Mouse (Mus musculus): Measurements from ENCODE around the gene Met. TPM values are rescaled to one million over a fixed set of nuclear protein-coding genes. Genes with fewer than 3 reads are reported as not detected.

The Met gene
- polyA plus RNA-seq, 1 experiment = 0.35 TPM

DNA sequence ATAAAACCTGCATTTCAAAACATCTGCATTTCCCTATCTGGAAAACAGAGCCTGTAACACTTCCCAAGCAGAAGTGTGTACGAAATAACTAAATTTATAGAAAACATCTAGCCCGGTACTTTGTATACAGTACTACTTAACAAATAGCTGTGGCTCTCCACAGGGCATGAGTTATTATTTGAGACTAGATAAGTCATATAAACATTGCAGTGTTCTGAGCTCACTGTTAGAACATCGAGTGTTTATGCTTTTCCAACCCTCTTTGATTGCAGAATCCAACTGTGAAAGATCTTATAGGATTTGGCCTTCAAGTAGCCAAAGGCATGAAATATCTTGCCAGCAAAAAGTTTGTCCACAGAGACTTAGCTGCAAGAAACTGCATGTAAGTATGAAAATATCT lies 98.3 kb downstream of the Met start:
- H3K4me1 ChIP-seq (ENCODE audit: control insufficient read depth, insufficient read depth, low read length) = no peaks in the 10 kb centered on the region
- H3K27me3 ChIP-seq (ENCODE audit: control insufficient read depth, insufficient read depth, low read length) = no peaks in the 10 kb centered on the region
- TF ChIP-seq CTCF (IDR thresholded peaks at IDR 0.05; ENCODE audit: control insufficient read depth, insufficient read depth, insufficient replicate concordance, low read depth, low read length) (no peak), POLR2A (IDR thresholded peaks at IDR 0.05; ENCODE audit: control insufficient read depth, low read depth, low read length) (no peak)
- no peaks in the 10 kb centered on the region for H3K36me3 ChIP-seq (ENCODE audit: control insufficient read depth, insufficient read depth, low read length)
- no peak overlapping the region for H3K4me3 ChIP-seq (ENCODE audit: control insufficient read depth, low read depth, low read length)
- no peak overlapping the region for H3K27ac ChIP-seq (ENCODE audit: control insufficient read depth, insufficient read depth, low read depth, low read length)

- Histone ChIP-seq H3K27ac (ENCODE audit: control insufficient read depth, insufficient read depth, low read depth, low read length) (no peak overlapping the region), H3K4me3 (ENCODE audit: control insufficient read depth, low read depth, low read length) (no peak overlapping the region), H3K27me3 (ENCODE audit: control insufficient read depth, insufficient read depth, low read length) (no peaks in the 10 kb centered on the region), H3K36me3 (ENCODE audit: control insufficient read depth, insufficient read depth, low read length) (no peaks in the 10 kb centered on the region), H3K4me1 (ENCODE audit: control insufficient read depth, insufficient read depth, low read length) (no peaks in the 10 kb centered on the region)
- TF ChIP-seq CTCF (IDR thresholded peaks at IDR 0.05; ENCODE audit: control insufficient read depth, insufficient read depth, insufficient replicate concordance, low read depth, low read length) (no peak), POLR2A (IDR thresholded peaks at IDR 0.05; ENCODE audit: control insufficient read depth, low read depth, low read length) (no peak)
Observed at GRCm38 (mm10) chr6:17562472-17563088, 99.0 kb downstream of the Met start.

DNA sequence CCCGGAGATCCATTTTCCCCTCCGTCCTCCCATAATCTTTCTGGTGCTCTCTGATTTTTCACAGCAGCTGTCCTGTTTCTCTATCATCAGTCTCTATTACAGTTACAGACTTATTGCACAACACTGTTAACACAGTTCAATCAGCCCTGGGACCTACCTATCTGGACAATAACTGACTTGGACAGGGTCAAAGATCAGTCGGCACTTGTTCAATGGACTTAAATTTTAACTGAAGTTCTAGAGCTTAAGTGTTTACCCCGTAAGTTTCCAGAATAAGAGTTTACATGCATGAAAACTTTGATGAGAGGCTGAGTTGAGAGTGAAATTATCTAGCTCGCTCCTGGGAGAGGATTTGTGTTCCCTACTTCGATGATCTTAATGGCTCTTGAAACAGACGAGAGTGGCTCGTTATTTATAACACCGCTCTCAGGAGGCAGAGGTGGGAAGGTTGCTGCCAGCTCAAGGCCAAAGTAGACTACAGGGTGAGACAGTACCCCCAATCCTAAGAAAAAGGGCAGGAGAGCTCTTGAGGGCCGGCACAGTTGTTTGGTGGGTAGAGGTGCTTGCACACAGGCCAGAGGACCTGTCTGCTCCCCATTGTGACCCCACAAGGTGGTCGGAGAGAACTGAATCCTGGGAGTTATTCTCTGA lies 105.2 kb downstream of the Met start:
- Histone ChIP-seq H3K4me3 (ENCODE audit: control insufficient read depth, low read depth, low read length) (no peak overlapping the region), H3K27ac (ENCODE audit: control insufficient read depth, insufficient read depth, low read depth, low read length) (no peak overlapping the region), H3K27me3 (ENCODE audit: control insufficient read depth, insufficient read depth, low read length) (no peaks in the 10 kb centered on the region), H3K4me1 (ENCODE audit: control insufficient read depth, insufficient read depth, low read length) (no peaks in the 10 kb centered on the region), H3K36me3 (ENCODE audit: control insufficient read depth, insufficient read depth, low read length) (no peaks in the 10 kb centered on the region)
- no peak for TF ChIP-seq POLR2A (IDR thresholded peaks at IDR 0.05; ENCODE audit: control insufficient read depth, low read depth, low read length)
- TF ChIP-seq CTCF (IDR thresholded peaks at IDR 0.05; ENCODE audit: control insufficient read depth, insufficient read depth, insufficient replicate concordance, low read depth, low read length) = no peak

GRCm38 (mm10) chr6:17573227-17573626 lies 109.6 kb downstream of the Met start:
- no peaks in the 10 kb centered on the region for H3K36me3 ChIP-seq (ENCODE audit: control insufficient read depth, insufficient read depth, low read length)
- no peak overlapping the region for H3K4me3 ChIP-seq (ENCODE audit: control insufficient read depth, low read depth, low read length)
- TF ChIP-seq POLR2A (IDR thresholded peaks at IDR 0.05; ENCODE audit: control insufficient read depth, low read depth, low read length) (no peak), CTCF (IDR thresholded peaks at IDR 0.05; ENCODE audit: control insufficient read depth, insufficient read depth, insufficient replicate concordance, low read depth, low read length) (no peak)
- no peak overlapping the region for H3K27ac ChIP-seq (ENCODE audit: control insufficient read depth, insufficient read depth, low read depth, low read length)
- H3K4me1 ChIP-seq (ENCODE audit: control insufficient read depth, insufficient read depth, low read length) = no peaks in the 10 kb centered on the region
- H3K27me3 ChIP-seq (ENCODE audit: control insufficient read depth, insufficient read depth, low read length) = no peaks in the 10 kb centered on the region

DNA sequence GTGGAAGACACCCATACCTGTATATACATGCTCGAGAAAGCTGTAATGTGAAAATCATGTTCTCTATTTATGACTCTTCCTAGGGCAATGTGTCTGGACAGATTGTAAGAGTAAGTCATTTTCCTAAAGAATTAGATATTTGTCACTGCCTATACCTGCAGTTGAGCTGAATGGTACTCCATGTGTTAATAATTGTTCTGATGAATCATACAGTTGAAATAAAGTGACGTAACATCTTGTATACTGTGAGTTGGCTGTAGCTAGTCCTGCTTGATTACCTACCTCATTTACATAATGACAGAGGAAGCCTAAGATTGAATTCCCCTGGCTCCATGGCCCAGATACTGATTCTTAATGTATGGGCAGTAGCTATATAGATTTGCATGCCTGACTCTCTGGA lies 110.1 kb downstream of the Met start:
- TF ChIP-seq POLR2A (IDR thresholded peaks at IDR 0.05; ENCODE audit: control insufficient read depth, low read depth, low read length) (no peak), CTCF (IDR thresholded peaks at IDR 0.05; ENCODE audit: control insufficient read depth, insufficient read depth, insufficient replicate concordance, low read depth, low read length) (no peak)
- Histone ChIP-seq H3K4me3 (ENCODE audit: control insufficient read depth, low read depth, low read length) (no peak overlapping the region), H3K4me1 (ENCODE audit: control insufficient read depth, insufficient read depth, low read length) (no peaks in the 10 kb centered on the region), H3K36me3 (ENCODE audit: control insufficient read depth, insufficient read depth, low read length) (no peaks in the 10 kb centered on the region), H3K27ac (ENCODE audit: control insufficient read depth, insufficient read depth, low read depth, low read length) (no peak overlapping the region), H3K27me3 (ENCODE audit: control insufficient read depth, insufficient read depth, low read length) (no peaks in the 10 kb centered on the region)

DNA sequence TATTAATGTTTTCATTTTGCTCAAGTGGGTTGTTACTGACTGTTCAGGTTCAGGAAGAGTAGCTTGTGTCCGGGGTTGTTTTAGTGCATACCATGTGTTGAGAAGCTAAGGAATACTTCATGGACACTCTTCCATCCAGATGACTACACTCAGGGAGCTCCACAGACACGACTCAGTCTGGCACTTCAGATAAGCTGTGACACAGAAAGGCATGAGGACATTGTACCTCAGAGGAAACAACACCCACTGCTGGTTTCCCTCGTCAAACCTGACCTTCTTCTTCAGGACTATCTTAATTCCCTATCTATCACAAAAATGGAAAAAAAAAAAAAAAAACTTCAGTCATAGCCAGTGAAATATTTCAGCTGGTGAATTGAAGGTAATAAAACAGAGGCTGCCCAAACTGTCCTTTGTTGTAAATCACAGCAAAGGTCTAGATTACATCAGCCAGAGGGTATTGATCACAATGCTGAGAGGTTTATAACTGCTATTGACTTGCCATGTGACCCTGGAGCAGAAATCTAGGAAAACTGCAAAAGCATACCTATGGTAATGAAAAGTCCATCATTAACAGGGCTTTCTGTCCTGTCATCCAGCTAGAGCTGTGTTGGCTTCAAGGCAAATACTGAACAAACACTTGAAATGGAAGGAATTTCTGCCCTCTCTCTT lies 114.6 kb downstream of the Met start:
- no peaks in the 10 kb centered on the region for H3K36me3 ChIP-seq (ENCODE audit: control insufficient read depth, insufficient read depth, low read length)
- no peaks in the 10 kb centered on the region for H3K4me1 ChIP-seq (ENCODE audit: control insufficient read depth, insufficient read depth, low read length)
- H3K27ac ChIP-seq (ENCODE audit: control insufficient read depth, insufficient read depth, low read depth, low read length) = no peak overlapping the region
- no peaks in the 10 kb centered on the region for H3K27me3 ChIP-seq (ENCODE audit: control insufficient read depth, insufficient read depth, low read length)
- H3K4me3 ChIP-seq (ENCODE audit: control insufficient read depth, low read depth, low read length) = no peak overlapping the region
- no peak for TF ChIP-seq CTCF (IDR thresholded peaks at IDR 0.05; ENCODE audit: control insufficient read depth, insufficient read depth, insufficient replicate concordance, low read depth, low read length)
- no peak for TF ChIP-seq POLR2A (IDR thresholded peaks at IDR 0.05; ENCODE audit: control insufficient read depth, low read depth, low read length)

GRCm38 (mm10) chr6:17580349-17580748 lies 116.7 kb downstream of the Met start:
- no peak overlapping the region for H3K4me3 ChIP-seq (ENCODE audit: control insufficient read depth, low read depth, low read length)
- H3K27me3 ChIP-seq (ENCODE audit: control insufficient read depth, insufficient read depth, low read length) = no peaks in the 10 kb centered on the region
- TF ChIP-seq POLR2A (IDR thresholded peaks at IDR 0.05; ENCODE audit: control insufficient read depth, low read depth, low read length) = no peak
- TF ChIP-seq CTCF (IDR thresholded peaks at IDR 0.05; ENCODE audit: control insufficient read depth, insufficient read depth, insufficient replicate concordance, low read depth, low read length) = no peak
- no peaks in the 10 kb centered on the region; the same call in 1 of the 2 replicates for H3K4me1 ChIP-seq (ENCODE audit: control insufficient read depth, insufficient read depth, low read length)
- no peak overlapping the region for H3K27ac ChIP-seq (ENCODE audit: control insufficient read depth, insufficient read depth, low read depth, low read length)
- H3K36me3 ChIP-seq (ENCODE audit: control insufficient read depth, insufficient read depth, low read length) = no peaks in the 10 kb centered on the region

All from testis, adult 2 months (tissue).